Mouse (Mus musculus) kidney, postnatal 10 days (tissue): ENCODE measurements at regions not wholly inside any gene's neighbourhood (a gene's known extent, or its start where the extent isn't known, plus 50 kb on each side); places are given as distances from the start of the nearest gene placed in this dataset.

Source experiments
- DNase-seq: peaks from one replicate; pipeline ENCODE4 v3.0.0; 2021; ENCODE audit warnings: mixed read lengths

GRCm38 (mm10) chr14:24957392-24957791 is 470.5 kb downstream of the Rps24 start:
- DNase-seq = no peak

- no peak for DNase-seq
These were observed 471.9 kb downstream of the Rps24 start for GRCm38 (mm10) chr14:24958821-24959220.

DNA sequence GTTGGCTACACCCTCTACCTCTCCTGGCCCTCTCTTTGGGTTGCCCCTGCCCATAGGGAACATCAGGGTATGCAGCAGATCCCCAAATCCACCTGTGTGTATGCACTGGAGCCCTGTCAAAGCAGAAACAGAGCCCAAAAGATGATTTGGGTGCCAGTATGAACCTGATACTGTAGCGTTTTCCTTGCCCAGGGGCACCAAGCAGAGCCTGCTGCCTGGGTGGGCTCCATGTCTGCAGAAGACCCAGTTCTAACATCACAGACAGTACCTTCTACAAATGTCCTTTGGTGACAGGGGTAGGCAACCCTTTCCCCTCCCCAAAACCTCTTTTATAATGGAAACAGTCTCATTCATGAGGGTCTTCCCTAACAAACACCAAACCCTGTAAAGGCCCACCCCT is 472.5 kb downstream of the Rps24 start:
- DNase-seq = no peak

DNA sequence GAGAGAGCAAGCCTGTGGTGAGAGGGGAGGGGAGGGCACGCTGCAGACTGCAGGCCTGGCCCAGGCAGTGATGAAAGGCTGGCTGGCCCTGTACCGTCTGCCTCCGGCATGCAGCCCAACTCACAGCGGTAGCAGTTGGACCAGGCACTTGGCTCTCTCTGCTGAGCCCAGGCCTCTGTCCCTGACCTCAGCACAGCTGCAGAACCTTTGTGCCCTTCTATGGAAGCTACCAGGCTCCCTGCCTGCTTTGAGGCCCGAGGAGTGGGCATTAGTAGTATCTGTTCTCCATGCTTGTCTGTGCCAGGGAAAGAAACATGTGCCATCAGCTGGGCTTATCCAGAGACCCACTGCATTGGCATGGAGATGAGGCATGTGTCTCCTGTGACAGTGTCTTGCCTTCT is 473.2 kb downstream of the Rps24 start:
- DNase-seq = no peak

GRCm38 (mm10) chr14:24960875-24961274 is 473.9 kb downstream of the Rps24 start:
- no peak for DNase-seq

GRCm38 (mm10) chr14:24961721-24962120 is 474.8 kb downstream of the Rps24 start:
- DNase-seq = no peak

DNA sequence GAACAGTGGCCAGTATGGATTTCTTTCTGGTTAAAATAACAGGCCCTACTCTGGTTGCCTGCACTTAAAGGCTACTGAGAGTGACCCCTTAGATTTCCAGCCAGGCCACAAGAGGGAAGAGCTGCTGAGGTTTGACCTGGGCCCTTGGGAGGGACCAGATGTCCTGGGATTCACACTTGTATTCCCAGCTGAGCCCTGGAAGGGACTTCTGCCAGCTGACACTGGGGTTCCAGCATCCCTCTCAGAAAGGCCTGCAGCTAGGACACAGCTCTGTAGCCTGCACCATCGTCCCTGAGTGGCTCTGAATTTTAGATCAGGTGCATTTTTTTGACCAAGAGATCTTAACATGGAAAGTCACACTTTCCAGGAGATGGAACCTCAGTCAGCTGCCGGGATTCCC is 482.7 kb downstream of the Rps24 start:
- no peak for DNase-seq

DNA sequence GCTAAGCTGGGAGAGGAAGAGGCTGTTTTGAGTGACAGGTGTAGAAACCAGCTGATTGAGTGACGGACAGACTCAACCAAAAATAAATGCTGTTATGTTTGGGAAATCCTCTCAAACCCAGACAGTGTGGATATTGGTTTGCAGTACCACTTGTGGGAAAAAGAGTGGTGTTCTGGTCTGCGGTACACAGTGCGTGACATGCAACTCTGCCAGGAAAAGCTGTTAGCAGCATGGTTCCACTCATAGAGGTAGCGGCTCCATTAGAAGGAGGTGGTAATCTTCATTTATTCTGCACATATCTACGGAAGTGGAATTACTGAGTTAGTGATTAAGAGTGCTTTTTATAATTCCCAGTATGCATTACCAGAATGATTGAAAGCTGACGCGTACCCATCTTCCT is 485.4 kb downstream of the Rps24 start:
- DNase-seq = no peak

DNA sequence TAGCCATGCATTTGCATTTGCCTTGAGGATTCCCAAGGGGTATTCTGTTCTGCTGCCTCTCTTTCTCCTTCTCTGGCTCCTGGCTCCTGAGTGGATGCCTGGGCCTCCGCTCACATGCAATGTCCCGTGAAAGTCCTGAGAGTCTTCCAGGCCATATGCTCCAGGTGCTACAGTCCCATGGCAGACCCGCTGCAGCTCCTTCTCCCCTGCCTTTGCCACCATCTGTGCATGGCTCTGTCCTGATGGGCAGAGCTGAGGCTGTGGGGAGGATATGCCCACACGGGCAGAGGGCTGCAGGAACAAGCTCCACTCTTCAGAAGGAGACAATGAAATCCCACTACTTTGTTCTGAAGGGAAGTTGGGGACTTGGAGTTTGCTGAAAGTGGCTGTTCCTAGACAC is 485.9 kb upstream of the Zmiz1 start:
- no peak for DNase-seq

DNA sequence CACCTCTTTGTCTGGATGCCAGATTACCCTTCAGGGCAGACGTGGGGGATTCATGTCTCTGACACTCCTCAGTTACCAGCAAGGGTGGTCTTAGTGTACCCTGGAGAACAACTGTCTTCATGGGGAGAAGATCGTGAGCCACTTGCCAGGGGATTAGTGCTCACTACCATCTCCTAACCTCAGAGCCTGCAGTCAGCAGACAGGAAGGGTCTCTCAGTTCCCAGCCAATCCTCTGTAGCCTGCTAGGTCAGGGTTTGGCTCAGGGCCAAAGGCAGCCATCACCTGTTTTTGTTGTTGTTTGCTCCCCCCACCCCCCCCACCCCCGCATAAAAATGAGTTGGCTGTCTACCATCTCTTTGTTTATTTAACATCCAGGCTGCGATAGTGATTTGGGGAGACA is 485.4 kb upstream of the Zmiz1 start:
- DNase-seq = peak; percentile 22

DNA sequence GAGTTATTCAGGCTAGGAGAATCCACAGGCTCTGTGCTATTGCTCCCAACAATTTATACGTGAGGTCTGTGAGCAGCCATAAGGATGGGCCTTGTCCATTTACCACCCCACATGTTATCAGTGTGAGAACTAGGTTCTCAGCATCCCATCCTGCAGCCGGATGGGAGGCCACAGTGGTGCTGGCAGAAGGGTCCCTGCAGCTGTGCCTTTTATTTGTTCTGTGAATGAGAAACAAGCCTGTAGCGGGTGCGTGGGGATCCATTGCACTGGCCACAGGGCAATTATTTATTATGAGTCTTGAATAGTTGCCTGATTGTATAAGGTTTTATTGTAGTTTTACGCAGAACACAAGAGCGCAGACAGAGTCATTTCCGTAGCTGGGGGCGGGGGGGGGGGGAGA is 476.5 kb upstream of the Zmiz1 start:
- no peak for DNase-seq

DNA sequence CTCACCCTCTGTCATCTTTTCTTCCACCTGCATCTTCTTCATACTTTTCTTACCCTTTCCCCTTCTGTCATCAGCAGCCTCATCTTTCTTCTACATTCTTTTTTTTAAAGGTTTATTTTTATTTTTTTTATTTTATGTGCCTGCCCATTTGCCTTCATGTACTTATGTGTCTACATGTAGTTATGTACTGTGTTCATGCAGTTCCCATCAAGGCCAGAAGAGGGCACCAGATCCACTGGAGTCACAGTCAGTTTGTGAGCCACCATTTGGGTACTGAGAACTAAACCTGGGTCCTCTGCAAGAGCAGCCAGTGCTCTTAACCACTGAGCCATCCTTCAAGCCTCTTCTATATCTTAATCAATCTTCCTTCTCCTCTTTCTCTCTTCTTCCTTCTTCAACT is 475.7 kb upstream of the Zmiz1 start:
- DNase-seq = peak; percentile 35

DNA sequence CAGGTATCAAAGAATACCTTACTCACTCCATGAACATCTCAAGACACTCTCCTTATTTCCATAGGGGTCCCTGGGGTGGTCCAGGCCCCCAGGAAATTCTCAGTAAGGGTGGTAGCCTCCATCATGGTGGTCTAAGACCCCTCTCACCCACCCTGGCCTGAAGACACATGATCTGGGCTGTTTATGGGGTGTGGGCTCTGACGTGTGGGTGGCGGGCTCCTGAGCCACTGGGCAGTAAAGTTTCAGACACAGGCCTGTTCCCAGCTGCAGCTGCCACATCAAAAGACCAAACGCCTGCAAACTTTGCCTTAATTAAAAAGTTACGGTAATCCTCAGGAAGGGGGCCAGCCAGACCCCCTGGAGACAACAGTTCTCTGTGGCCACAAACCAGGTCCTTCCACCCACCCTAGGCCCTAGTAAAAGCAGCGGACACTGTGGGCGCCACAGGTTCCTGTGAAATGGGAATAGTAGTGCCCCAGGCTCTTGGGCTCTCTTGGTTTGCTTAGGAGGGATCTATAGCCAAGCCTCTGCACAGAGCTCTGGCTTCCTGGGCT is 473.1 kb upstream of the Zmiz1 start:
- DNase-seq = no peak

GRCm38 (mm10) chr14:24986404-24986803 is 472.6 kb upstream of the Zmiz1 start:
- no peak for DNase-seq

GRCm38 (mm10) chr14:24993751-24994658 is 465.0 kb upstream of the Zmiz1 start:
- no peak for DNase-seq

DNA sequence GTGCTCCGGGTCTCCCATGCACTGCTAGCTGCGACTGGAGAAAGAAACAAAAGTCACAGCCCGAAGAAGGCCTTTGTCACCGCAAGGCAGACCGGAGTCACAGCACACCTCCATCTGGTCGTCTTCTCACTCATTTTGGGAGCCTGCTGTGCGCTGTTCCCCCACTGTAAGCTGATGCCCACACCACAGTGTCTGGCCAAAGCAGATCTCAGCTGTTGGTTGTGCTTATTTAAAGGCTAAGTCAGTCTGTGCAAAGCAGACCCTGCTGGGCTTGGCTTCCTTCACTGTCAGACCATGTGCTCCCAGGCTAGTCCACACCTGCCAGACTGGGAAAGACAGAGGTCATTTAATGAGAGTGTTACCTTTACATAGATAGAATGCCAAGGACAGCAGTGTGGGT is 463.8 kb upstream of the Zmiz1 start:
- DNase-seq = no peak

- DNase-seq = peak; percentile 20
These were observed 461.0 kb upstream of the Zmiz1 start for GRCm38 (mm10) chr14:24997786-24998509.

DNA sequence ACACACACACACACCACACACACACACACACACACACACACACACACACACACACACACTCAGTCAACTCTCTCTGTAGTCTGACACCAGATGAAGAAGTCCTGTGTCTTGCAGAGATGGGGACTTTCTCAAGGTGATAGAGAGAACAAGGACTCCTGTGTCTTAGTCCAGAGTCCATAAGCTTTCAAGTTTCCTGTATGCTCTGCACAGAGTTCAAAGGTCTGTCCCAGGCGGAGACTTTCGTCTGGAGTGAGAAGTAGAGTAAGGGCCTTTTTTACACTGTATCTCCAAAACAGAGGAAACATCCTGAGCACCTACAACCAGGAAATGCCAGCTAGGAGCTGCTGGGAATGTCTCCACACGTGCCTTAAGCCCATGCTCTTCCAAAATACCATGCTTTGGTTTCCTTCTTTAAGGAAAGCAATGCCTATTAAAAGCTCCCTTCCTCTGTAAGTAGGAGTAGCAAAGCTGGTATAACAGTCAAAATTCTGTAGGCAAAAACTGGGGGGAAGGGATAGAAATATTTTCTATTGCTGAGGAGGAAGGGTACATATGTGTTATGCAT is 459.9 kb upstream of the Zmiz1 start:
- DNase-seq = no peak

DNA sequence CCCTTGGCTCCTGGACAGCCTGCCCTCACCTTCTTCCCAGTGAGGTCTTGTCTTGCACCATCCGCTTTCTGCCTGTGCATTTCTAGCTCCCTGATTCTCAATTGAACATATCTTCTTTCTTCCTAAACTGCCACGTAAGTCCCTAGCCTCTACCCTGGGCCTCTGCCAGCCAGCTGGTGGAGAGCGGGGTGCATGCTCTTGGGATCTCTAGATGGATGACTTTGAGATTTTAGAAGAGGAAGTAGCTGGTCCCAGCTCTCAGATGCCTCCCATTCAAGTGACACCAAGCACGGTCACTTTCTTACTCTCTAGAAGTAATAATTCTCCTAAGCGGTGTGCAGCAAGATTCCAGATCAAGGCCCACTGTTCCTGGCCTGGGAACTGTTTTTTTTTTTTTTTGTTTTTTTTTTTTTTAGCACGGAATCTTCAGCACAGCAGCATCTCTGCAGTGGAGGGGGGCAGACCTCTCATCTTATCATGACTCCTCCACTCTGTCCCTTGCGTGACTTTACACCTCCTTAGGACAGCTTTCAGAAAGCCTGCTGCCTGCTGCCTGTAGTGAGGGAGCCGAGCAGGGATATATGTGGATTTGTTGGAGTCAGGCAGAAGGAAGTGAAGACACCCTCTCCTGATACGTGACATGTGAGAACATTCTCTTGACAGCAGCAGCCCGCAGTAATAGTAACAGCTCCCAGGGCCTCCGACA is 453.6 kb upstream of the Zmiz1 start:
- DNase-seq = no peak

DNA sequence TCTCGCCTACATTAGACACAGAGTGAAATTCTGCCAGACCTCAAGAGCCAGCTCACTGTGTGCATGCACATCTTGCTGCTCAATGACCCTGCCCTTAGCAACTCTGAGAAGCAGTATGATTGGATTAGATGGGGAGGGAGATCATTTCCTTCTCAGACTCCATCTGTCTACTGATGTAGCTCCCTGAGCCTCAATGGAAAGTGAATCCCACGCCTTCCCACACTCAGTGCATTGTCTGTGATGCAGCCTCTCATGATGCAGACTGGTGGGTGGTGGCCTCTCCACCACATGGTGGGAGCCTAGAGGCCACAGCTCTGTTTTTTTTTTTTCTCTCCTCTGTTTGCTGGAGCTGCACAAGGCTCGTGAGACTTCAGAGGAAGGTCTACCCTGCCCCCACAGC is 447.1 kb upstream of the Zmiz1 start:
- no peak for DNase-seq

GRCm38 (mm10) chr14:25015288-25016238 is 443.4 kb upstream of the Zmiz1 start:
- DNase-seq = peak; percentile 56

DNA sequence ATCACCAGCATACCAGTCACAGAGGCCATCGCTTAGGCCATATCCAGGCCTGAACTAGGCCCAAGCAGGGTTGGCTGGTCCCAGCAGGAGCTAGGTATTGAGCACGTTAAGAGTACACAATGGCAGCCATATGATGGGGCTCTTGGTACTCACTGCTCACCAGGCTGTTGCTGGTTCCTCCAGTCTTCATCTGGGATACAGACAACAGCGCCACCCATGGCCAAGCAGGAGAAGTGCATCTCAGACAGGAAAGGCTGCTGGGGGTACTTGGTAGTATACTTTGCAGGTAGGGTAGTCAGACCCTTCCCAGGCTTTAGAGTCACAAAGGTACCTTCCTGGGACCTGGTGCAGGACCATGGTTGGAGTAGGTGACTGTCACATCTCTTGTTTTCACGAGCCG is 441.1 kb upstream of the Zmiz1 start:
- no peak for DNase-seq
